Mouse (Mus musculus) erythroblast, embryonic 14.5 days (primary cell): Measurements from ENCODE around the gene Podn.

ENCODE experiments used
- GATA1 ChIP-seq: IDR thresholded peaks from 2 replicates; pipeline ENCODE4 v1.6.1; 2012; ENCODE audit warnings: low read length, inconsistent platforms, mixed read lengths
- TAL1 ChIP-seq: IDR thresholded peaks from 3 replicates; pipeline ENCODE4 v1.6.1; 2012; ENCODE audit warnings: low read length, inconsistent platforms, mixed read lengths

DNA sequence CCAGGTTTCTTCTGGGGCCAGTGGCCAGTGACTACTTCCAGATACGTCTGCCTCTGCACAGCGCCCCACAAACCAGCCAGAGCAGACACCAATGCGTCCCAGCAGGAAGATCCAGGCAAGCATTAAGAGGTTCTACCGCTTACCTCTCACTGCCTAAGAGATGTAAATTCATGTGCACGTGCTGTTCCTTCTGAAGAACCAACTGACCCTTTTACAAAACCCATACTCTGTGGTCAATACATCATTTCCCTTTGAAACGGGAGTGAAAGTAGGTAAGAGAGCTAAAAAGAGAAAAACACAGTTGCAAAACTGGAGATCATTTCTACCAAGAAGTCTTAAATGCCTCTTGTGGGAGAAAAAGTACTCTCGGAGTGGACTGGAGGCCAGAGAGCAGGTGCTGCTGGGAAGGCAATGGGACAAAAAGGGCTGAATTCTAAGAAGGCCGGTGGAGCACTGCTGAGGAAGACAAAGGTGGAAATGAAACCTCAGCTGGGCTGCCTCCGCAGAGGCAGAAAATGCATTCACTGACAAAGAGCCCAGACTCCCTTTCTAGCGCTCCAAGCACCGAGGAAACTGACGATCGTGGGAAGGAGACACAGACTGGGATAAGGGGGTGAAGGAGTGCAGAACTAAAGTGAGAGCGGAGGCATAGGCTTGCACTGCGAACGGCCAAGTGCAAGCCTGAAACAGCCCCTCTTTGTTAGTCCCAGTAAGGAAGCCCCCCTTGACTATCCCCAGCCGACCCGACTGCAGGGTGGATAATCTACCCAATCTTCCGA, 36.5 kb downstream of the Podn start:
- TF ChIP-seq TAL1: no peak
- TF ChIP-seq GATA1: no peak
